Mouse (Mus musculus) testis, adult 2 months (tissue): ENCODE measurements around the gene Ntn3.

Experiments used
- CTCF ChIP-seq: fragments of 200-500 bp; IDR thresholded peaks from 2 replicates; pipeline ENCODE4 v1.5.1; 2012; ENCODE audit warnings: low read depth, mild to moderate bottlenecking, inconsistent platforms, low read length, moderate library complexity; ENCODE audit not compliant: control insufficient read depth, insufficient read depth, insufficient replicate concordance
- POLR2A ChIP-seq: fragments of 200-500 bp; IDR thresholded peaks from 2 replicates; pipeline ENCODE4 v1.6.1; 2012; ENCODE audit warnings: low read depth, mild to moderate bottlenecking, inconsistent platforms, low read length, moderate library complexity; ENCODE audit not compliant: control insufficient read depth

DNA sequence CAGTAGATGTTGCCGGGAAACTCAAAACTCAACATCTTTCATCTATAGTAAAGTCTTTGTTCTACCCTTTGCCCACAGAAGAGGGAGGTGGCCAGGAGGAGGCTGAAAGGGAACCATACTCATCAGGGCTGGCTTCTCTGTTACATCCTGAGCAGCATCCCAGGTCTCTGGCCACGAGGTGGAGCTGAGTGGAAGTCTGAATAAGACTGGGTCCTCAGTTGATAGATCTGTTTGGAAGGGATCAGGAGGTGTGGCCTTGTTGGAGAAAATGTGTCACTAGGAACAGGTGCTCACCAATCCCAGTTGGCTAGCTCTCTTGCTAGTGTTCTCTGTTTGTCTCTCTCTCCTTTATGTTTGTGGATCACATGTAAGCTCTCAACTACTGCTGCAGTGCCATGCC lies 14.0 kb downstream of the Ntn3 start:
- TF ChIP-seq CTCF, result no peak
- TF ChIP-seq POLR2A, result no peak
